Mouse (Mus musculus) telencephalon, adult 2 months (tissue): ENCODE results near the gene Ppil4.

Experiments
- DNase-seq: peaks from one replicate; pipeline ENCODE4 v3.0.0-alpha.2; 2011; ENCODE audit warnings: low read depth, low spot score

Ppil4 gene

GRCm38 (mm10) chr10:7824663-7825280 is 32.1 kb downstream of the Ppil4 start:
- DNase-seq: no peak

- DNase-seq: no peak
Measured at GRCm38 (mm10) chr10:7825281-7825665, 32.6 kb downstream of the Ppil4 start.

DNA sequence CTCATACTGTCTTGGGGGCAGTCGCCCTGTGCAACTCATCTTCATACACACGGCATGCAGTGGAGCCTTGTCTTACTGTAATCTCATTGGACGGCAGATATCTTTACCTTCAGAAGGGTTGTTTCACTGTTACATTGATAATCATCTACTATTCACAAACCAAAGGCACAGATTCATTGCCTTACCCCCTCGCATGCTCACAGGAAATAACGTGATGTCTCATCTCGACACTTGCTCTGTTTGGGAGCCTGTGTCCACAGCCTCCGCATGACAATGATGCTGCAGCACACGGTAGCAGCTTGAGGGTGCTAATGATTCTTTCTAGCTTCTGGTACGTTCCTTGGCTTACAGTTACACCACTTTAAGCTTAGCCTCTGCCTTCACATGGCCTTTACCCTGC is 33.4 kb downstream of the Ppil4 start:
- no peak for DNase-seq

GRCm38 (mm10) chr10:7832171-7832676 is 39.5 kb downstream of the Ppil4 start, which contains the start of gene Zc3h12d:
Gene Zc3h12d, plus strand, starts transcription at chr10:7832470.
- DNase-seq: no peak

- no peak for DNase-seq
Measured at GRCm38 (mm10) chr10:7833377-7834165, 40.9 kb downstream of the Ppil4 start.

DNA sequence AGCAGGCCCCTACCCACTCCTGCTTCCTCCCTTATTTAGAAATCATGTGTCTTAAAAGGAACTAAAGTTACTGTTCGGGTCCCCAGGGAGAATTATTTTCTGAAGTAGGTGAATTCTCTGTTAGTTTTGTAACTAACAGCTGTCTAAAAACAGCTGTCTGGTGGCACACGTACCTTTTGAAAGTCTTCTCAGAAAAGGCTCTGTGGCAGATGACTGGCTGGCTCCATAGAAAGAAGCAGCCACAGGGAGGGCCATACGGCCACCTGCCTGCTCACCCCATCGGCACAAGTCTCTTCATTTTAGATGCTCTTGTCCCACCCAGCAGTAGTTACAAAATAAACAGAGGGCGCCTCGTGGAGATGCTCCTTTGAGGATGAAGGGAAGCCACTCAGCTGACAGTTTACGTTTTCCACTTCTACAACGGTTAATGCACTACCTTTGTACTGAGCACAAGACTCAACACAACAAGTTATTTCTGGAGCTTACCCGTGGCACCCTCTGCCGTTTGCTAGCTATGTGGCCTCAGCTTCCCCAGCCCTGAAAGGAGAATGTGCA is 42.1 kb downstream of the Ppil4 start:
- DNase-seq: no peak

GRCm38 (mm10) chr10:7836902-7837301 is 44.2 kb downstream of the Ppil4 start:
- DNase-seq: no peak

DNA sequence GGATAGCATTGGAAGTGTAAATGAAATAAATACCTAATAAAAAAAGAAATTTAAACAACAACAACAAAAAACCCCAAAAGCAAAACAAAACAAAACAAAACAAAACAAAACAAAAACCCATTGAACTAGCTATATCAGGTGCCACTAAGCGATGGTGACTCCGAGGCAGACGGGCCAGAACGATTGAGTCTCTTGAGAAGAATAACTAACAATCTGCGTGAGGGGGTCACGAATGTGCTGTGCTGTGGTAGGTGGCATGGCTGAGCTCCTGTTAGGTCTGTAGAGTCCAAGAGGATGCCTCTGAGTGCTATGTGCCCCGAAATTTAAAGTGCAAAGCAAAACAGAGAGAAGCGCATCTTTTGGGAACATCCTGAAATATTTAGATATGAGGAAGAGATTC is 44.8 kb downstream of the Ppil4 start:
- DNase-seq: no peak

- DNase-seq: no peak
Measured at GRCm38 (mm10) chr10:7838036-7838435, 45.3 kb downstream of the Ppil4 start.

GRCm38 (mm10) chr10:7838874-7839421 is 46.3 kb downstream of the Ppil4 start:
- DNase-seq: no peak

- DNase-seq: no peak
Measured at GRCm38 (mm10) chr10:7839551-7840352, 47.1 kb downstream of the Ppil4 start.

- DNase-seq: no peak
Measured at GRCm38 (mm10) chr10:7840353-7840733, 47.7 kb downstream of the Ppil4 start.

DNA sequence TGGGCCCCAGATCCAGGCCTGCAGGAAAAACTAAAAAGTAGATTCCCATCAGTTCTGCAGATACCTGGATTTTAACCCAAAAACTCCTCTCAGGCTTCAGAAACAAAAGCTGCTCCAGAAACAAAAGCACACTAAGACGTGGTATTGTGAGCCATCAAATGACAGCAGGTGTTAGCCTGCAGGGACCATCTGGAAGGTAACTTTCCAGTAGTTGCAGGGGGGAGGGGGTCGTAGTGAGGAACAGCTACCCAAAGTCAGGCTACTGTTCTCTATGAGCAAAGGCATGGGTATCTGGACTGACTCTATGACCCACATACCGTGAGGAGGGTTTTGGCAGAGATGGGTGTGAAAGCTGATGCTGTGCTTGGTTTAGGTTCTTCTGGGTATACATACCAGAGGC is 48.1 kb downstream of the Ppil4 start:
- no peak for DNase-seq

GRCm38 (mm10) chr10:7841571-7842080 is 48.9 kb downstream of the Ppil4 start:
- DNase-seq: peak; percentile 13

- DNase-seq: no peak
Measured at GRCm38 (mm10) chr10:7843181-7843580, 50.5 kb downstream of the Ppil4 start.

DNA sequence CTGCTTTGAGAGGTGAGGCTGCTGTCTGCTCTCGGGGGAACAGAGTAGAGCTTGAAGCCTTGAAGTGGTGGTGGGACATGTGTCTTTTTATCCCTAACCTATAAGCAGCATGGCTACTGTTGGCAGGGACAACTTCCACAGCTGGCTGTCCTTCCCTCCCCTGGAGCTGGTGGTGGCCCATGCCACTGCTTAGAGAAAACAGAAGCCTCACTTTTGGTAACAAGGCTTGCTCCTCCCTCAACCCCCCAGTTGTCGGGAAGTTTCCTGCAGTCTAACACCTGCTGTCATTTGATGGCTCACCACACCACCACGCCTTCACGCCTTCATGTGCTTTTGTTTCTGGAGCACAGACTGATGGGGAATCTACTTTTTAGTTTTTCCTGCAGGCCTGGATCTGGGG is 51.5 kb downstream of the Ppil4 start:
- no peak for DNase-seq

DNA sequence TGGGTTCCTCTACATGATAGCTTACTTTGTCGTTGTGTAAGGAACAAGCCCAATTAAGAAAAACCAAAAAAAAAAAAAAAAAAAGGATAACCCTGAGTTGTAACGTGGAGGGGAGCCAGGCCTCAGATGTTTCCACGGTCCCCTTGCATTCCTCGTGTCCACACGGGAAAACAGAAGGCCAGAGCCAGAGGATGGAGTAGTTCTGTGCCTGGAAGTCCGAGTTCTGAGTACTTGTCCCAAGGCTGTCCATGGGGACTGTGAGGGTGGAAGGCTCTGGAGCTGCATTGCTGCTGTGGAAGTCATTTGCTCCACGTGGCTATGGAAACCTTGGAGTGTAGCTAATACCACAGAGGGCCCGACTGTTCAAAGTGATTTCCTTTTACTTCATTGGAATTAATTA is 52.4 kb downstream of the Ppil4 start:
- no peak for DNase-seq

GRCm38 (mm10) chr10:7845991-7846390 is 53.3 kb downstream of the Ppil4 start:
- no peak for DNase-seq

- DNase-seq: no peak
Measured at GRCm38 (mm10) chr10:7847166-7847605, 54.5 kb downstream of the Ppil4 start.

DNA sequence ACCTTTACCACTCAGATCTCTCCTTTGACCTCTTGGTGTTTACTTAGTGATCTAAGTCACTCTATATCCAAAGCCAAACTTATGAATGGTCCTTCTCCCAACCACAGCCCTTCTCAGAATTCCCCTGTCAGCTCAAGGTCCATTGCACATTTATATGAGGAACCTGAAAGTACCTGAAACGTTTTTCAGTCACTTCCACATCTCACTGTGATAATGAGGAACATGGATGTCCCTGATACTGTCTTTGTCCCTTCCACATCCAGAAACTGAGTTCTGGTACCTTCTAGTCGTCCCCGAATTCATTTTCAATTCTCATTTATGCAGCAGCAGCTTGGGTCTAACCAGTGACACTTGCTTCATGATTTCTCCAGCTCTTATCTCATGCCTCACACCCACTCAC is 59.2 kb downstream of the Ppil4 start:
- no peak for DNase-seq

- no peak for DNase-seq
Measured at GRCm38 (mm10) chr10:7860494-7860893, 67.8 kb downstream of the Ppil4 start.
